Mouse (Mus musculus) ES-Bruce4 (cell line): ENCODE measurements at regions not wholly inside any gene's neighbourhood (a gene's known extent, or its start where the extent isn't known, plus 50 kb on each side); places are given as distances from the start of the nearest gene placed in this dataset.

Source experiments
- H3K27ac ChIP-seq: 2 replicates; pipeline ENCODE4 v1.5.1; 2012; ENCODE audit warnings: low read length, inconsistent platforms; ENCODE audit not compliant: insufficient read depth
- H3K27me3 ChIP-seq: 2 replicates; pipeline ENCODE4 v1.6.1; 2012; ENCODE audit warnings: mild to moderate bottlenecking, low read length, inconsistent platforms; ENCODE audit not compliant: control insufficient read depth, poor library complexity, insufficient read depth, severe bottlenecking
- H3K36me3 ChIP-seq: 2 replicates; pipeline ENCODE4 v1.6.1; 2012; ENCODE audit warnings: inconsistent platforms, mild to moderate bottlenecking, low read length, moderate library complexity; ENCODE audit not compliant: control insufficient read depth, poor library complexity, insufficient read depth, severe bottlenecking
- H3K4me1 ChIP-seq: one replicate; pipeline ENCODE4 v1.8.1; 2011; ENCODE audit warnings: low read length; ENCODE audit not compliant: control insufficient read depth, insufficient read depth
- H3K4me3 ChIP-seq: 2 replicates; pipeline ENCODE4 v1.5.1; 2011; ENCODE audit warnings: low read depth, mild to moderate bottlenecking, low read length
- H3K9ac ChIP-seq: 2 replicates; pipeline ENCODE4 v1.6.1; 2012; ENCODE audit warnings: low read depth, mild to moderate bottlenecking, inconsistent platforms; ENCODE audit not compliant: poor library complexity, severe bottlenecking
- H3K9me3 ChIP-seq: replicated peaks from 2 replicates; pipeline ENCODE4 v1.6.1; 2012; ENCODE audit warnings: mild to moderate bottlenecking, low read length, inconsistent platforms; ENCODE audit not compliant: control insufficient read depth, poor library complexity, insufficient read depth, severe bottlenecking
- CTCF ChIP-seq: IDR thresholded peaks from one replicate; pipeline ENCODE4 v1.8.1; 2011; ENCODE audit warnings: low read depth, low read length
- EP300 ChIP-seq: IDR thresholded peaks from 2 replicates; pipeline ENCODE4 v1.6.1; 2011; ENCODE audit warnings: low read depth, low read length; ENCODE audit not compliant: insufficient read depth
- POLR2A ChIP-seq: IDR thresholded peaks from one replicate; pipeline ENCODE4 v1.8.1; 2011; ENCODE audit warnings: low read length; ENCODE audit not compliant: insufficient read depth

DNA sequence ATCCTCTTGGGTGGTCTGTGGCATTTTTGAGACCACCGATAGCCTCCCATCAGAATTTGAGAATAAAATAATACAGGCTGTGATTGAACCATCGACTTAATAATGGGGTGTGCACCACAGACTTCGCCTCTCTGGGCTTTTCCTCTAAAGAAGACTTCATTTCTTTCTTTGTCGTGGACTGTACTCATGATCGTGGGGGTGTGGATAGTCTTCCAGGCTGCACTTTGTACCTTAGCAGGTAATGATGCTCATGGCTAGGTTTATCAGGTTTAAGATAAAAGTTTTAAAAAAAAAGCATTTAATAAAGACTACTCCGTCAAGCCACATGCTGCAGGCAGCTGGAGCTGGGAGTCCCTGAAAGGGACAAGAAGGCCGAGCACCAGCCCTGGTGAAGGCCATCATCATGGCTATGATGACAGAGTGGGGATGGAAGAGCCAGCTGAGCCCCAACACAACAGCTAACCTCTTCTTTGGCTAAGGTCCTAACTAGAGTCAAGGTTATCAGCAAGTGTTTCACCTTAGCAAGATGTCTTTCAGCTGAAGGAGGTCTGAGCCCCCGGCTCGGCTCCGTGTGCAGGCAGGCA, 153.4 kb downstream of the Bcl2l11 start:
- Histone ChIP-seq H3K4me3 (no peak overlapping the region), H3K9ac (no peak overlapping the region), H3K9me3 (no peaks in the 10 kb centered on the region), H3K4me1 (no peaks in the 10 kb centered on the region), H3K27me3 (no peaks in the 10 kb centered on the region), H3K27ac (no peak overlapping the region), H3K36me3 (no peaks in the 10 kb centered on the region)
- no peak for TF ChIP-seq EP300
- no peak for TF ChIP-seq POLR2A
- TF ChIP-seq CTCF = no peak

DNA sequence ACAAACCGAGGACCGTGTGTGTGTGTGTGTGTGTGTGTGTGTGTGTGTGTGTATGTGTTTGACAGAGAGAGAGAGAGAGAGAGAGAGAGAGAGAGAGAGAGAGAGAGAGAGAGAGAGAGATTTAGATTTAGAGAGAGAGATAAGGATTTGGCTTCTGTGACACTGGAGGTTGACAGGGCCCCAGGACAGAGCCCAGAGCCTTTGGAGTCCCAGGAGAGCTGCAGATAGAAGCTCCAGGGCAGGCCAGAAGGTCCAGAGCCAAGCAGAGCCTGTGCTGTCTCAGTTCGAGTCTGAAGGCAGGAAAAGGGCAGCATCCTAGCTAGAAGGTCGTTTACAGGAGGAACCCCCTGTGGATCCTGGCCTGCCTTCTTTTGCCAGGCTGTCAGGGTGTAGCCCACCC, 156.8 kb downstream of the Bcl2l11 start:
- H3K9ac ChIP-seq = no peak overlapping the region
- H3K9me3 ChIP-seq = no peaks in the 10 kb centered on the region
- H3K4me1 ChIP-seq = no peaks in the 10 kb centered on the region
- H3K27ac ChIP-seq = no peak overlapping the region
- TF ChIP-seq EP300 (no peak), CTCF (no peak), POLR2A (no peak)
- H3K27me3 ChIP-seq = no peaks in the 10 kb centered on the region
- no peak overlapping the region for H3K4me3 ChIP-seq
- H3K36me3 ChIP-seq = no peaks in the 10 kb centered on the region

GRCm38 (mm10) chr2:128284822-128285421, 159.1 kb downstream of the Bcl2l11 start:
- Histone ChIP-seq H3K27me3 (no peaks in the 10 kb centered on the region), H3K9me3 (no peaks in the 10 kb centered on the region), H3K4me3 (no peak overlapping the region), H3K36me3 (no peaks in the 10 kb centered on the region), H3K27ac (no peak overlapping the region), H3K4me1 (no peaks in the 10 kb centered on the region), H3K9ac (no peak overlapping the region)
- no peak for TF ChIP-seq EP300
- TF ChIP-seq POLR2A = no peak
- no peak for TF ChIP-seq CTCF

GRCm38 (mm10) chr2:128285457-128285856, 159.6 kb downstream of the Bcl2l11 start:
- no peak overlapping the region for H3K4me3 ChIP-seq
- no peaks in the 10 kb centered on the region for H3K9me3 ChIP-seq
- H3K36me3 ChIP-seq = no peaks in the 10 kb centered on the region
- no peak overlapping the region for H3K9ac ChIP-seq
- no peaks in the 10 kb centered on the region for H3K27me3 ChIP-seq
- TF ChIP-seq POLR2A (no peak), CTCF (no peak), EP300 (no peak)
- no peak overlapping the region for H3K27ac ChIP-seq
- no peaks in the 10 kb centered on the region for H3K4me1 ChIP-seq

DNA sequence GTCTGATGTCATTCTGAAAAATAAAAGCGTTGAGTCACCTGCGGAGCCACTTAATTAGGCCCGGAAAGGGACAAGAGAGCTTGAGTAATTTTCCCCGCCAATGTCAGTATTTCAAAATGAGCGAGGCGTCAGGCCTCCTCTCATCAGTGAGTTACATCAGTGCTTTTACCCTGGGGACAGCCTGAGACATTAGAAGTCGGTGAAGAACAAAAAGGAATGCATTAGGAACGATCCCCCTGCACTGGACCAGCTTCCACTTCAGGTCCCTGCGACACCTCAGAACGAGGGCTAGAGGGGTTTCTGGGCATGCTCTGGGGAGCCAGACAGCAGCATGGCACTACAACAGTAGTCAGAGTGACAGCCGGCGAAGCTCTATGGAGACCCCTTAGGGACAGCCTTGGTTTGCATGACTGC, 162.3 kb downstream of the Bcl2l11 start:
- TF ChIP-seq POLR2A = no peak
- no peak for TF ChIP-seq CTCF
- Histone ChIP-seq H3K36me3 (no peaks in the 10 kb centered on the region), H3K4me3 (no peak overlapping the region), H3K27ac (no peak overlapping the region), H3K4me1 (no peaks in the 10 kb centered on the region), H3K9ac (no peak overlapping the region), H3K27me3 (no peaks in the 10 kb centered on the region), H3K9me3 (0 out of 2 replicates have a peak, but pooled peaks cover 2% of the 10 kb centered on the region)

GRCm38 (mm10) chr2:128290609-128291008, 164.8 kb downstream of the Bcl2l11 start:
- H3K4me1 ChIP-seq = peaks cover 1% of the 10 kb centered on the region
- H3K27ac ChIP-seq = no peak overlapping the region
- no peaks in the 10 kb centered on the region for H3K27me3 ChIP-seq
- H3K36me3 ChIP-seq = no peaks in the 10 kb centered on the region
- H3K9ac ChIP-seq = no peak overlapping the region
- 0 out of 2 replicates have a peak, but pooled peaks cover 2% of the 10 kb centered on the region for H3K9me3 ChIP-seq
- H3K4me3 ChIP-seq = no peak overlapping the region
- TF ChIP-seq EP300 = no peak
- TF ChIP-seq CTCF = no peak
- TF ChIP-seq POLR2A = no peak
